Mouse (Mus musculus) E14TG2a.4 (cell line): Measurements from ENCODE around the gene Slc36a2.

ENCODE experiments used
- CTCF ChIP-seq: conservative IDR thresholded peaks from 2 replicates; pipeline ENCODE4 v1.5.1; 2014; ENCODE audit warnings: low read length
- NANOG ChIP-seq: IDR thresholded peaks from 2 replicates; pipeline ENCODE4 v1.6.1; 2014; ENCODE audit warnings: borderline replicate concordance, low read length, mixed read lengths
- POU5F1 ChIP-seq: IDR thresholded peaks from 2 replicates; pipeline ENCODE4 v1.6.1; 2014; ENCODE audit warnings: low read length, borderline replicate concordance

DNA sequence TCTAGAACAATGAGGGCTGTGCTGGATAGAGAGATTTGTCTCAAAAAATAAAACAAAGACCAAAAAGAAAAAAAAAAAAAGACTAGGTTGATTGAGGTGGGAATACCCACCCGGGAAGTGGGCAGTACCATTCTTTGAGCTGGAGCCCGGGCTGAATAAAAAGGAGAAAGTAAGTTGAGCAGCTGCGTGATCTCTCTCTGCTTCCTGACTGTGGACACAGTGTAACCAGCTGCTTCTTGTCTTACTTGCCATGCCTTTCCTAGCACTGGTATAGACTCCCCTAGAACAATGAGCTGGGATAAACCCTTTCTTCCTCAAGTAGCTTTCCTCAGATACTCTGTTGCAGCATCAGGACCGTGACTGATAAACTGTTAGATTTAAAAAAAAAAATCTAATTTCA, 43.4 kb downstream of the Slc36a2 start:
- TF ChIP-seq CTCF: no peak
- TF ChIP-seq NANOG: no peak
- no peak for TF ChIP-seq POU5F1
